Comparison of ENCODE assay signal across 19 mouse cellular contexts in genomic region chr3:104658706-104659105, GRCm38 (mm10). TPM values are rescaled to one million over a fixed set of nuclear protein-coding genes. Genes with fewer than 3 reads are reported as not detected.
DNase-seq lines count a peak whose midpoint lies in the region; ATAC-seq and TF ChIP-seq lines count a peak whose summit lies in the region.
"Had no signal": no experiment of that assay in that cellular context is flagged by ENCODE, and none has a peak within 500 bp of the region (broad histone marks: within the 10 kb centered on the region; RNA-seq: fewer than 3 reads in every experiment).

No protein-coding gene starts in this region.

- peak; percentile 66 for DNase-seq in kidney, adult 2 months
- DNase-seq in kidney, adult 11 months: no peak
- peak; percentile 56 to 57 for DNase-seq in kidney, postnatal 25 days
- no peak for DNase-seq in liver, embryonic 14.5 days (ENCODE audit: low read depth in 3 of 3, low spot score in 3 of 3)
- DNase-seq in liver: no peak
- DNase-seq in yolk sac, embryonic 10.5 days (ENCODE audit: low spot score): peak; percentile 31
- DNase-seq in cerebellum, adult 11-12 months: no peak
- DNase-seq: adrenal gland, adult 2 months; adrenal gland, postnatal 25 days; cerebellum, adult 2 months; cerebellum, postnatal 10 days; forebrain, postnatal 0 days; gastrocnemius, postnatal 14 days; heart, postnatal 36 days had no signal

- 74% methylated on average over 2 of the region's 2 CpGs for WGBS in kidney, adult 2 months
- 94% methylated on average over 2 of the region's 2 CpGs for WGBS in kidney, embryonic 15.5 days
- WGBS in liver, embryonic 14.5 days (ENCODE audit: insufficient replicate concordance): 90% methylated on average over 2 of the region's 2 CpGs

- no peak overlapping the region for H3K4me3 ChIP-seq in kidney, adult 2 months (ENCODE audit: insufficient read depth, low read depth, low read length)
- no peak overlapping the region for H3K4me3 ChIP-seq in kidney, embryonic 15.5 days (replicated peaks)
- H3K4me3 ChIP-seq in liver, embryonic 14.5 days (ENCODE audit: insufficient read depth in 1 of 2, low read depth in 2 of 2, low read length in 2 of 2): no peak overlapping the region
- H3K4me3 ChIP-seq: embryonic facial prominence, embryonic 10.5 days; forebrain, embryonic 13.5 days; heart, embryonic 13.5 days had no signal

- no peak for TF ChIP-seq CTCF in kidney, adult 2 months (conservative IDR thresholded peaks at IDR 0.05; ENCODE audit: insufficient read depth, insufficient read length, low read depth, low read length)
- TF ChIP-seq CTCF in liver, embryonic 14.5 days (IDR thresholded peaks at IDR 0.05; ENCODE audit: low read depth): no peak

- H3K27me3 ChIP-seq in kidney, adult 2 months (replicated peaks; ENCODE audit: control insufficient read depth, insufficient read depth, low read length): no peaks in the 10 kb centered on the region
- no peaks in the 10 kb centered on the region for H3K27me3 ChIP-seq in kidney, embryonic 15.5 days
- no peaks in the 10 kb centered on the region for H3K27me3 ChIP-seq in liver, embryonic 14.5 days (ENCODE audit: control insufficient read depth, insufficient read depth, low read length)
- H3K27me3 ChIP-seq: forebrain, embryonic 13.5 days; heart, embryonic 13.5 days; Patski had no signal

- no peak overlapping the region for H3K4me2 ChIP-seq in kidney, embryonic 15.5 days
- no peak overlapping the region for H3K4me2 ChIP-seq in liver, embryonic 14.5 days (ENCODE audit: low read depth)
- H3K4me2 ChIP-seq: forebrain, embryonic 13.5 days; heart, embryonic 13.5 days had no signal

- no peaks in the 10 kb centered on the region for H3K9me3 ChIP-seq in kidney, embryonic 15.5 days (replicated peaks)
- H3K9me3 ChIP-seq in liver, embryonic 14.5 days (ENCODE audit: control insufficient read depth, low read length): no peaks in the 10 kb centered on the region
- H3K9me3 ChIP-seq: embryonic facial prominence, embryonic 10.5 days; forebrain, embryonic 13.5 days; heart, embryonic 13.5 days had no signal

- H3K36me3 ChIP-seq in kidney, adult 2 months (ENCODE audit: control insufficient read depth, insufficient read depth, low read length): no peaks in the 10 kb centered on the region
- H3K36me3 ChIP-seq in kidney, embryonic 15.5 days: peaks cover 33% of the 10 kb centered on the region
- H3K36me3 ChIP-seq in liver, embryonic 14.5 days (replicated peaks; ENCODE audit: control insufficient read depth, insufficient read depth, low read depth): peaks cover 52% of the 10 kb centered on the region

- H3K4me1 ChIP-seq in kidney, adult 2 months (ENCODE audit: control insufficient read depth, insufficient read depth, low read length): peaks cover 21% of the 10 kb centered on the region
- peaks cover 23% of the 10 kb centered on the region for H3K4me1 ChIP-seq in kidney, embryonic 15.5 days
- H3K4me1 ChIP-seq in liver, embryonic 14.5 days (replicated peaks; ENCODE audit: control insufficient read depth in 2 of 2, insufficient read depth in 2 of 2, low read length in 1 of 2): peaks cover 16 to 41% of the 10 kb centered on the region in 2 experiments

- H3K9ac ChIP-seq in kidney, embryonic 15.5 days: no peak overlapping the region
- no peak overlapping the region for H3K9ac ChIP-seq in liver, embryonic 14.5 days (replicated peaks)
- H3K9ac ChIP-seq: forebrain, embryonic 13.5 days; forebrain, postnatal 0 days; heart, embryonic 13.5 days had no signal

- TF ChIP-seq POLR2A in kidney, adult 2 months (IDR thresholded peaks at IDR 0.05; ENCODE audit: low read depth, low read length): no peak

- H3K27ac ChIP-seq in kidney, adult 2 months (ENCODE audit: insufficient read depth, low read depth, low read length): no peak overlapping the region
- H3K27ac ChIP-seq in kidney, embryonic 15.5 days: no peak overlapping the region
- peak overlapping the region; percentile 16 for H3K27ac ChIP-seq in liver, embryonic 14.5 days
- H3K27ac ChIP-seq: embryonic facial prominence, embryonic 10.5 days; forebrain, embryonic 13.5 days; heart, embryonic 13.5 days had no signal

- TF ChIP-seq EP300 in liver, embryonic 14.5 days (IDR thresholded peaks at IDR 0.05; ENCODE audit: low read depth): no peak

- no peak for ATAC-seq in kidney, embryonic 15.5 days (replicated peaks; ENCODE audit: low FRiP score)
- ATAC-seq in liver, embryonic 14.5 days (ENCODE audit: insufficient read depth): no peak
- ATAC-seq: forebrain, embryonic 13.5 days; forebrain, postnatal 0 days; Patski had no signal

RNA-seq across cellular contexts. Expression of gene Slc16a1, which starts 20.2 kb away (rescaled TPM):
- 18.3 and 23.1 TPM in 2 replicates for polyA plus RNA-seq in kidney, adult 2 months (2012; rRNA removed)
- polyA plus RNA-seq in kidney, embryonic 15.5 days (2015; fragmentation: Nextera tagmentation; extraction: Ambion mirVana): 47.9 and 48.5 TPM in 2 replicates
- polyA plus RNA-seq in liver, embryonic 14.5 days (2012; rRNA removed): 34.1 and 38.6 TPM in 2 replicates
- polyA plus RNA-seq in liver, embryonic 14.5 days (2014; fragmentation: Nextera tagmentation; extraction: Ambion mirVana): 83.8 and 93.9 TPM in 2 replicates

Comparison
In these comparisons a context has a peak if more than half of its experiments do, and no peak if none do; other contexts are left out.
1. DNase-seq: peak in kidney, adult 2 months (single experiment), kidney, postnatal 25 days (2 of 2) and yolk sac, embryonic 10.5 days (single experiment); none in kidney, adult 11 months (single experiment), liver, embryonic 14.5 days (0 of 3), liver (single experiment) and cerebellum, adult 11-12 months (single experiment).